Mouse (Mus musculus): ENCODE measurements around the gene Fbxo10. TPM values are rescaled to one million over a fixed set of nuclear protein-coding genes. Genes with fewer than 3 reads are reported as not detected.
"Not testable (repeated sequence)": the region's sequence is repeated elsewhere in the genome, so short reads cannot be mapped to it uniquely, and the experiment has no call there.

Gene Fbxo10
- polyA plus RNA-seq, 1 experiment from 2014 or later = 14.2 TPM

DNA sequence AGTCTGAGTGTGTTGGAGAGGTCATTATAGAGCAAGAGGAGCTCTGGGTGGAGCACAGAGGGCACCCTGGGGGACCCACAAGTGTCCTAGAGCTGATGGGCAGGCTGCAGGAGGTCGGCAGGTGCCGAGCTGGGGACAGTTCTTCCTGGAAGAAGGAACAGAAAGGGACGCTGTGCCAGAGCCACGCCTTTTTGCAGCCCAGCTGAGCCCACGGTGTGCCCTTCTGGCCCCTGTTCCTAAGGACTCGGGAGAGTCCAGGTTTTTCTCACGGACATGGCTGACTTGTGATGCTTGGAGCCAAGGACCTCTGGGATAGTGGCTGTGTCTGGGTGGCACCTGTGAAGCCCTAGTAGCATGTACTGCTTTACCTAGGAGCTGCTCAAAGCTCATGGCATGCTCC lies 43.6 kb downstream of the Fbxo10 start:
- no peak for ATAC-seq
- Histone ChIP-seq H3K4me2 (replicated peaks) (no peak overlapping the region), H3K4me3 (replicated peaks) (no peak overlapping the region), H3K36me3 (peaks cover 72% of the 10 kb centered on the region), H3K27me3 (no peaks in the 10 kb centered on the region), H3K9ac (replicated peaks) (no peak overlapping the region), H3K9me3 (no peaks in the 10 kb centered on the region), H3K4me1 (replicated peaks) (no peaks in the 10 kb centered on the region), H3K27ac (no peak overlapping the region)
- WGBS = 84% methylated on average over 7 of the region's 7 CpGs

GRCm38 (mm10) chr4:45039546-45039945 lies 44.9 kb downstream of the Fbxo10 start:
- not testable (repeated sequence) for ATAC-seq; H3K27ac ChIP-seq; H3K4me3 ChIP-seq (replicated peaks); H3K27me3 ChIP-seq; H3K4me1 ChIP-seq (replicated peaks); H3K9me3 ChIP-seq; H3K4me2 ChIP-seq (replicated peaks); H3K9ac ChIP-seq (replicated peaks)
- peaks cover 72% of the 10 kb centered on the region for H3K36me3 ChIP-seq
- WGBS = 92% methylated on average over 7 of the region's 7 CpGs

GRCm38 (mm10) chr4:45038879-45039278 lies 45.5 kb downstream of the Fbxo10 start:
- not testable (repeated sequence) for H3K27ac ChIP-seq; H3K4me3 ChIP-seq (replicated peaks); H3K9me3 ChIP-seq; ATAC-seq; H3K9ac ChIP-seq (replicated peaks); H3K4me1 ChIP-seq (replicated peaks); H3K4me2 ChIP-seq (replicated peaks); H3K27me3 ChIP-seq
- H3K36me3 ChIP-seq = peaks cover 72% of the 10 kb centered on the region
- WGBS = 59% methylated on average over 8 of the region's 8 CpGs

GRCm38 (mm10) chr4:45037455-45038410 lies 46.7 kb downstream of the Fbxo10 start:
- no peak overlapping the region for H3K4me3 ChIP-seq (replicated peaks)
- no peak overlapping the region for H3K27ac ChIP-seq
- no peak for ATAC-seq
- no peak overlapping the region for H3K9ac ChIP-seq (replicated peaks)
- H3K27me3 ChIP-seq = no peaks in the 10 kb centered on the region
- no peaks in the 10 kb centered on the region for H3K4me1 ChIP-seq (replicated peaks)
- H3K9me3 ChIP-seq = no peaks in the 10 kb centered on the region
- H3K4me2 ChIP-seq (replicated peaks) = no peak overlapping the region
- peaks cover 71% of the 10 kb centered on the region for H3K36me3 ChIP-seq
- 91% methylated on average over 13 of the region's 13 CpGs for WGBS

DNA sequence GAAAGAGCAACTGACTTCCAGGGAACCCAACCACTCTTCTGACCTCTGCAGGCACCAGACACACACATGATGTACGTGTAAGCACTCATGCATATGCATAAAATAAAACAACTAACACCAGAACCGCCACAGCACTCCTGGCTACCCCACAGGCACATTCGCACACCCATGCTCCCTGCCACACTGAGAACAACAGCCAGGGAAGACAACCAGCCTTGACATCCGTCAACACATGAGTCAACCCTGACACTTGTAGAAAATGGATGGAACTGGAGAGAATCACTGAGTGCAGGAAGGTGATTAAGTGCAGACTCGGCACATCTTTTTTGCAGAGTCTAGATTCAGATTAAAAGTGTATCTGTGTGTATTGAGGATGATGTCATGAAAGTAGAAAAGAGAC lies 47.8 kb downstream of the Fbxo10 start:
- ATAC-seq = no peak
- no peak overlapping the region for H3K27ac ChIP-seq
- 84% methylated on average over 5 of the region's 5 CpGs for WGBS
- no peak overlapping the region for H3K4me2 ChIP-seq (replicated peaks)
- no peaks in the 10 kb centered on the region for H3K9me3 ChIP-seq
- H3K27me3 ChIP-seq = no peaks in the 10 kb centered on the region
- no peak overlapping the region for H3K9ac ChIP-seq (replicated peaks)
- peaks cover 78% of the 10 kb centered on the region for H3K36me3 ChIP-seq
- H3K4me1 ChIP-seq (replicated peaks) = no peaks in the 10 kb centered on the region
- no peak overlapping the region for H3K4me3 ChIP-seq (replicated peaks)

- Histone ChIP-seq H3K4me1 (replicated peaks) (no peaks in the 10 kb centered on the region), H3K27ac (no peak overlapping the region), H3K4me2 (replicated peaks) (no peak overlapping the region), H3K9ac (replicated peaks) (no peak overlapping the region), H3K27me3 (no peaks in the 10 kb centered on the region), H3K4me3 (replicated peaks) (no peak overlapping the region), H3K36me3 (peaks cover 78% of the 10 kb centered on the region), H3K9me3 (no peaks in the 10 kb centered on the region)
- ATAC-seq = no peak
- 93% methylated on average over 10 of the region's 10 CpGs for WGBS
Measured at GRCm38 (mm10) chr4:45036048-45036447, 48.4 kb downstream of the Fbxo10 start.

- Histone ChIP-seq H3K4me1 (replicated peaks) (no peaks in the 10 kb centered on the region), H3K36me3 (peaks cover 78% of the 10 kb centered on the region)
Measured at GRCm38 (mm10) chr4:45034693-45035628, 49.4 kb downstream of the Fbxo10 start.

DNA sequence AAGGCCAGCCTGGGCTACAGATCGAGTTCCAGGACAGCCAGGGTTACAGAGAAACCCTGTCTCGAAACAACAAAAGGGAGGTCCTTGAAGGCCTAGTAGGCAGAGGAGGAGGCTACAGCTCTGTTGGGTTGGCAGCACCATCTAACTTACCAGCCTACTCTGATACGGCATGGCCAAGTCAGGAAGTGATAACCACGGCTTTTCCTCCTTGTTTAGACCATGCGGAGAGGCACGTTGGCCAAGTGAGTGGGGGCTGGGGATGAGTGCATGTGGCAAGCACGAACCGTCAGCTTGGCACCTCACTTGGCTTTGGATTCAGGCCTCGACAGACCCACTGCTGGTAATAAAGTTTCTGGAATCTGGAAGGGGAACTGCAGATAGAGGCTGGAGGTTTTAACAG lies 51.8 kb downstream of the Fbxo10 start:
- H3K4me1 ChIP-seq (replicated peaks) = no peaks in the 10 kb centered on the region
- WGBS = 91% methylated on average over 9 of the region's 9 CpGs
- H3K9me3 ChIP-seq = no peaks in the 10 kb centered on the region
- H3K9ac ChIP-seq (replicated peaks) = no peak overlapping the region
- peaks cover 92% of the 10 kb centered on the region for H3K36me3 ChIP-seq
- no peak overlapping the region for H3K4me3 ChIP-seq (replicated peaks)
- H3K4me2 ChIP-seq (replicated peaks) = no peak overlapping the region
- no peaks in the 10 kb centered on the region for H3K27me3 ChIP-seq
- ATAC-seq = no peak
- no peak overlapping the region for H3K27ac ChIP-seq

More at GRCm38 (mm10) chr4:45034693-45035628, 49.4 kb downstream of the Fbxo10 start:
- H3K27me3 ChIP-seq = no peaks in the 10 kb centered on the region
- no peak; the same call in 1 of the 2 replicates for ATAC-seq
- no peak overlapping the region for H3K9ac ChIP-seq (replicated peaks)
- H3K27ac ChIP-seq = no peak overlapping the region
- 83% methylated on average over 16 of the region's 16 CpGs for WGBS
- H3K9me3 ChIP-seq = no peaks in the 10 kb centered on the region
- no peak overlapping the region for H3K4me2 ChIP-seq (replicated peaks)
- no peak overlapping the region for H3K4me3 ChIP-seq (replicated peaks)

GRCm38 (mm10) chr4:45026459-45026858 lies 57.9 kb downstream of the Fbxo10 start:
- Histone ChIP-seq H3K4me3 (replicated peaks) (no peak overlapping the region), H3K27me3 (no peaks in the 10 kb centered on the region), H3K4me2 (replicated peaks) (no peak overlapping the region), H3K4me1 (replicated peaks) (no peaks in the 10 kb centered on the region), H3K27ac (no peak overlapping the region), H3K9ac (replicated peaks) (no peak overlapping the region), H3K9me3 (no peaks in the 10 kb centered on the region), H3K36me3 (peaks cover 86% of the 10 kb centered on the region)
- WGBS = 79% methylated on average over 4 of the region's 4 CpGs
- ATAC-seq = no peak

DNA sequence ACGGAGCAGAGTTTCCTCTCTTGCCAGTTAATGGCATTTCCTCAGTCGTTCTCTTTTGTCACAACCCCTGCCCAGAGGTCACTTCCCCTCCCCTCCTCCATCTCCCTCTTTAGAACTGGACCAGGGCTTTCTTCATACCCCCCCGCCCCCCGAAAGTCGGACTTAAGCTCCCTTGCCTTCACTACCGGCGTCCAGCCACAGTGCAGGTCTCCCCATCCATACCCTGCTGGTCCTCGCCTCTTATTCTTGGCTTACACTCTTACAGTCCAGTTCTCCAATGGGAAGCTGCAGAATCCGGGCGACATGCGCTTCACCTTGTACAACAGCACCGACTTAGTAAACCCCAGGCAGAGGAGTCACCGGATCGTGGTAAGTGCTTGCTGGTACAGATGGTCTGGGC lies 65.4 kb downstream of the Fbxo10 start:
- Histone ChIP-seq H3K27me3 (no peaks in the 10 kb centered on the region), H3K4me1 (replicated peaks) (peaks cover 28% of the 10 kb centered on the region), H3K9me3 (no peaks in the 10 kb centered on the region), H3K4me3 (replicated peaks) (peak overlapping the region; percentile 56), H3K4me2 (replicated peaks) (peak overlapping the region; percentile 96), H3K36me3 (peaks cover 22% of the 10 kb centered on the region), H3K27ac (no peak overlapping the region), H3K9ac (replicated peaks) (peak overlapping the region; percentile 77)
- peak; percentile 51 for ATAC-seq
- 2% methylated on average over 14 of the region's 14 CpGs for WGBS

- peaks cover 30% of the 10 kb centered on the region for H3K4me1 ChIP-seq (replicated peaks)
- peak; percentile 90 for ATAC-seq
- peak within 1 kb of the TSS; percentile 56 for H3K4me3 ChIP-seq (replicated peaks)
- peak within 1 kb of the TSS; percentile 77 for H3K9ac ChIP-seq (replicated peaks)
- H3K4me2 ChIP-seq (replicated peaks) = peak within 1 kb of the TSS; percentile 96
- 1% methylated on average over 29 of the region's 29 CpGs for WGBS
- H3K9me3 ChIP-seq = no peaks in the 10 kb centered on the region
- H3K27me3 ChIP-seq = no peaks in the 10 kb centered on the region
- peaks cover 17% of the 10 kb centered on the region for H3K36me3 ChIP-seq
- H3K27ac ChIP-seq = peak within 1 kb of the TSS; percentile 31; the same call in 1 of the 2 replicates
Measured at GRCm38 (mm10) chr4:45018452-45018980, 65.9 kb downstream of the Fbxo10 start, which contains the start of gene Polr1e. TSS of gene Polr1e (plus strand) at chr4:45018583.

All from midbrain, embryonic 13.5 days (tissue).